Mouse (Mus musculus) embryo, embryonic 11 days (tissue): Measurements from ENCODE around the gene Atl3.

ENCODE experiments used
- DNase-seq: peaks from one replicate; pipeline ENCODE4 v3.0.0-alpha.2; 2015

The Atl3 gene

GRCm38 (mm10) chr19:7502432-7502831 is 8.6 kb downstream of the Atl3 start:
- no peak for DNase-seq

DNA sequence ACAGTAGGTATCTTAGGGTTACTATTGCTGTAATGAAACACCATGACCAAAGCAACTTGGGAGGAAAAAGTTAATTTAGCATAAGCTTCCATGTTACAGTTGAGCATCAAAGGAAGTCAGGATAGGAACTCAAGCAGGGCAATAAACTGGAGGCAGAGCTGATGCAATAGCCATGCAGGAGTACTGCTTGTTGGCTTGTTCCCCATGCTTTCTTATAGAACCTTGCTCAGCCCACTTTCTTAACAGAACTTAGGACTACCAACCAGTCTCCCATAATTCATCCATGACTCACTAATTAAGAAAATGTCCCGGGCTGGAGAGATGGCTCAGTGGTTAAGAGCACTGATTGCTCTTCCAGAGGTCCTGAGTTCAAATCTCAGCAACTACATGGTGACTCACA is 12.5 kb downstream of the Atl3 start:
- DNase-seq: no peak

DNA sequence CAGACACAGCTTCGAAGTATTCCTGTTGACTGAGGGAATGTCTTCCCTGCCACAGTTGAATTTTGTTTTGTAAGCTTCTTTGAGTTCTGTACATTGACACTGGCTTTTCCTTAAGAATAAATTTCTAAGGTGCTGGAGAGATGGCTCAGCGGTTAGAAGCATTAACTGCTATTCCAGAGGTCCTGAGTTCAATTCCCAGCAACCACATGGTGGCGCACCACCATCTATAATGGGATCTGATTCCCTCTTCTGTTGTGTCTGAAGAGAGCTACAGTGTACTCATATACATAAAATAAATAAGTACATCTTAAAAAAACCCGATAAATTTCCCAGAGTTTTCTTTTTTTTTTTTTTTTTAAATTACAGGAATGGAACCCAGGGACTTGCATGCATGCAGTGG is 14.2 kb downstream of the Atl3 start:
- DNase-seq: no peak

DNA sequence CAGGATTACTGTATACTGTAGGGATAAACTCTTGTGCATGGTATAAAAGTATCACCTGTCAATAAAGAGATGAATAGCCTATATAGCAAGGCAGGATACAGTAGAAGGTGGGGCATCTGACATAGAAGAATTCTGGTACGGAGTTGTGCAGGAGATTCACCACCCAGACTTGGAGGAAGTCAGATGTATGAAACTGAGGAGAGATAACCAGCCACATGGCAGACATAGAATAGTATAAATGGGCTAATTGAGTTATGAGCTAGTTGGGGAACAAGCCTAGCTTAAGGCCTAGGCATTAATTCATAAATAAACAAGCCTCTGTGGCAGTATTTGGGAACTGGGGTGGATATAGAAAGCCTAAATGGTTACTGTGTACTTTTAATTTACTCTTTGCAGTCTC is 22.6 kb downstream of the Atl3 start:
- no peak for DNase-seq

- no peak for DNase-seq
Observed at GRCm38 (mm10) chr19:7521619-7522018, 27.8 kb downstream of the Atl3 start.

DNA sequence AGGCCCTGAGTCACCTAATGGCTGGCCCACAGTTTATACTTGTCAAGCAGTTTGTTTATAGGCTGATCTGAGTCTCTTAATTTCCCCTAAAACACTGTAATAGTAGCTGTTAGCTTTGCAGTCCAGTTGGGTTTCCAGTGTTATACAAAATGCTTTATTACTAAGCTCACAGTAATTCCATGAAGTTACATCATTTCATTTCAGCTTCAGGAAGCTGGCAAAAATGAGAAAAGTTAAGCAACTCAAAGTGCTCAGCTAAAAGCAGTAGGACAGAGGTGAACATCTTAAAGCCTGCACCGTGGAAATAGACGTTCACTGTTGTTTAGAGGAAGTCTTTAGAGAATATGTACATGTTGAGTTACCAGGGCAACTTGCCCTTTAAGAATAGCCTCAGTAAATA is 29.0 kb downstream of the Atl3 start:
- DNase-seq: no peak

- DNase-seq: no peak
Observed at GRCm38 (mm10) chr19:7523292-7523691, 29.5 kb downstream of the Atl3 start.

DNA sequence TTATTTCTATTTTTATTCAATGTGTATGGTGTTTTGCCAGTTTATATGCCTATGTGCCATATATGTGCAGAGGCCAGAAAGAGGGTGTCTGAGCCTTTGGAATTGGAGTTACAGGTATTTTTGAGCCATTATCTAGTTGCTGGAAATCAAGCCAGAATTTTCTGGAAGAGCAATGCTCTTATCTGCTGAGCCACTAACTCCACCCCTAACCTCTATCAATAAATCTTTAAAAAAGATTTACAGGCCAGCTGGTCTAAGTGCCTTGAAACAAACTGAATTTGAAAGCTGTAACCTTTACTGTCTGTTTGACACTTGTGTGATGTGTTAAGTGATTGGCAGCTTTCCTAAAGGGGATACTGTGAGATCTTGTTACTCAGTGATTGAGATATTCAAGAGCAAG is 29.9 kb downstream of the Atl3 start:
- DNase-seq: no peak

- DNase-seq: no peak
Observed at GRCm38 (mm10) chr19:7524879-7525278, 31.0 kb downstream of the Atl3 start.

- DNase-seq: peak; percentile 75
Observed at GRCm38 (mm10) chr19:7528639-7529428, 35.0 kb downstream of the Atl3 start.

DNA sequence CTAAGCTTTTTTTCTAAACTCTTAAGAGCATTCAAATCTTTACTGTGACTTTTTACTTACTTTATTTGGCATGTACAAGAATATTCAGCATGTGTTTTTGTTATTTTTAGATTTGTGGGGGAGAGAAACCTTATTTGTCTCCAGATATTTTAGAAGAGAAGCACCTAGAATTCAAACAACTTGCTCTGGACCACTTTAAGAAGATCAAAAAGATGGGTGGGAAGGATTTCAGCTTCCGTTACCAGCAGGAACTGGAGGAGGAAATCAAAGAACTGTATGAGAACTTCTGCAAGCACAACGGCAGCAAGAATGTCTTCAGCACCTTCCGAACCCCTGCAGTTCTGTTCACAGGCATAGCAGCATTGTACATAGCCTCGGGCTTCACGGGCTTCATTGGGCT is 38.1 kb downstream of the Atl3 start:
- no peak for DNase-seq

GRCm38 (mm10) chr19:7533891-7534290 is 40.1 kb downstream of the Atl3 start:
- no peak for DNase-seq

DNA sequence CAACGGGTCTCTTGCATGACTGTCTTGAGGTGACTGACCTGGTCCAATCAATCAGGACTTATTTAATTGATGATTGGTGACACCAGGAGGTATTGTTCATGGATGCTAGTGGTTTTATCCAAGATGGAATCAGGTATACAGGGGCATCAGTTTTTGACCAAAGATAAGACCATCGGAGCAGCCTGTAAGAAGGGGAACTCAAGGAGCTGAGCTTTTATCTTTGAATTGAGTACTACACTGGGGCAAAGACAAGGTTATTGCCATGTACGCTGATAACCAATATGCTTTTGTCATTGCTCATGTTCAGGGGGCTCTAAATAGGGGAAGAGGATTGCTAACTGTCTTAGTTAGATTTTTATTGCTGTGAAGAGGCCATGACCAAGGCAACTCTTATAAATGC is 55.1 kb downstream of the Atl3 start:
- no peak for DNase-seq

DNA sequence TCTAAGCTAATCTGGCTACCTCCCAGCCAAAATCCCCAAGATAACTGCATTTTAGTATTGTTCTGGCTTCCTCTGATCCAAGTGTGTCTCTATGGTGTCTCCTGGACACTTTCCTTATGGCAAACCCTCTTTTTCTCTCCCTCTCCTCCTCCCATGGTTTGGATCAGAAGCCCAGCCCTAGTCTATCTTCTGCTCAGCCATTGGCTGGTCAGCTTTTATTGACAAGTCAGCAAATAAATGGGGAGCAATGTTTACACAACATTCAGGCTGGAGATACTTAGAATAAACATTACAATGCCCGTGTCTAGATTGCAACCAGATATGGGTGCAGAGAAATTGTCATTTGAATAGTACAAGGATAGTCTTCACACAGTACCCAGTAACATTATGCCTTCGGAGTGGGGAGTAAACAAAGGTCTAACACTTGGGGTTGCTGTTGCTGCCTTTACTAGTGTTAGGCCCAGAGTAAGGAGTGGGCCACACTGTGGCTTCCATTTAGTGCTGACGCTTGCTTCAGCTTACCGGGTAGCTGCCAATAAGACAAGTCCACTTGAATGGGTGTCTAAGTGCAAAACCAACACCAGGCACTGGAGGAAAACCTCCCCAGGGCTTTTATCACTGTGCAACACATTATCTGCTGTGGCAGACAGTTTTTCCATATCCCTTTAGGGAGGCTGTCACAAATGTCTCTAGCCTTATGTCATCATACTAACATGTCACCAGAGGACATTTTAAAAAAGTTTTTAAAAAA is 57.9 kb downstream of the Atl3 start:
- no peak for DNase-seq

GRCm38 (mm10) chr19:7552301-7552673 is 58.4 kb downstream of the Atl3 start:
- no peak for DNase-seq

- DNase-seq: no peak
Observed at GRCm38 (mm10) chr19:7553441-7553840, 59.6 kb downstream of the Atl3 start.

DNA sequence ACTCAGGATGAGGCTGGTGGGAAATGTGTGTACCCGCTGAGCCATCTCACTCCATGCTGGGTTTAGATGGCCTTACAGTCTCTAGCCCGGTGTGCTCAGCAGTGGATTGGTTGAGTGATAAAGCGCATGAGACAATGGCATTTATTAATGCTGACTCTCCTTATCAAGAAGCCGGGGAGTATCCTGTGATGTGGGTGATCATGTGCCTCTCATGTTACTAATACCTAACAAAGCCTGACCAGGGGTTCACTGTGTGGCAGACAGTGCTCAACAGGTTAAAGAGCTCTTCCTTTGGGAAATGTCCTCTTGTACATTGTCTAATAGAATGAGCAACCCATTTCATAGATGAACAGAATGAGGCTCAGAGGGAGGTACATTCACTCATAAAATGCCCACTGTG is 61.0 kb downstream of the Atl3 start:
- no peak for DNase-seq

GRCm38 (mm10) chr19:7556641-7557040 is 62.8 kb downstream of the Atl3 start:
- no peak for DNase-seq

DNA sequence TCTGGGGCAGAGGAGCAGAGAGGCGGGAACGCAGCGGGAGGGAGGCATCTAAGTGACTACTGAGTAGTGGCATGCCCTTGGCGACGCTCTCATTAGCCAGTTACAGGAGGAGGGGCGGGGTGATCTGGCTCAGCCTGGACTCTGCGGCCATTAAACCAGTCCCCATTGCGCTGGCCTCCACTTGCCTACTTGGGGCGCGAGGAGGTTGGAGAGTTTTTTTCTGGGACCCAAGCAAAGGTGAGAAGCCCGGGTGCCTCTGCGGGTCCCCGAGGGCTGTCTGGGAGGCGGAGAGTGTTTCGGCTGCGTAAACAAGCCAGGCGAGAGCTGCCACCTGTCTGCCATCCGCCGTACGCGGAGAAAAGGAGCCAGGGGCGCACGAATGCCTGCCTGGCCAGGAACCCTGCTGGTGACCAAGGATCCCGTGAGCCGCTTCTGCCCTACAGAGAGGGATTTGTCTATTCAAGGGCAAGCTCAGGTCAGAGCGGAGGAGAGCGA is 63.5 kb downstream of the Atl3 start, which contains the start of gene Pla2g16:
Gene Pla2g16, plus strand, starts transcription at position 132 of the 495 bp plus-strand sequence.
- peak; percentile 84 for DNase-seq

GRCm38 (mm10) chr19:7557844-7558243 is 64.0 kb downstream of the Atl3 start:
- DNase-seq: no peak

DNA sequence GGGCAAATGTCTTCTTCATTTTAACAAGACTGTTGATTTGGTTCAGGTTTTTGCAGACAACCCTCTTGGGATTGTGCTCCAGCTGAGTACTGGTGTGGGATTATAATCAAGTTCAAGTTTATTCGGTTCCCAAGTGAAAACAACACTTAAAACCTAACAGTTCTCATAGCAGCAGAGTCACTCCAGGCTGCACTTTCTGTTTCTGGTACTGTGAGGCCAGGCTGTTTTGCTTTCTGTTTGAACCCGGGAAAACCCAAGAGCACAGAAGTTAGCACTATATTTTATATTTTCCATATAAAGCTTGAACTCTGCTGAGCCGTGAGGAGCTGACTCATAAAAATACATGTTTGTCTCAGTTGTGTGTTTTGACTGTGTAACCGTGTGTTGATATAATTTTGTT is 64.8 kb downstream of the Atl3 start:
- no peak for DNase-seq

DNA sequence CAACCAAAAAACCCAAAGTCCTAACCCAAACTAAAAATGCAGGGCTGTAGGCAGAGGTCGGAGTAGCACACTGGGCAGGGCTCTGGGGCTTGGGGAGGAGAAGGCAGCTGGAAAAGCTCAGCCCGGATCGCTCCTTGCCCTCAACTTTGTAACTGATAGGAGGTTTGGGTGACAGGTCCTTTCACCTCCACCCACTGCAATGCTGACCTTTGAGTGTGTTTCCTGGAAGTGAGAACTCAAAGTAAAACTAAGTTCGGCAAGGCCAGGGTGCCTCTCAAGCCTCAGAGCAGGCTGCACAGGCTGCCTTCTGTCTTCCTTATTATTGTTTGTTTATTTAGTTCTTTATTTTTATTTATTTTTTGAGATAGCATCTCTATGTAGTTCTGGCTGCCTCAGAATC is 66.1 kb downstream of the Atl3 start:
- DNase-seq: no peak

GRCm38 (mm10) chr19:7561456-7561855 is 67.6 kb downstream of the Atl3 start:
- DNase-seq: no peak

DNA sequence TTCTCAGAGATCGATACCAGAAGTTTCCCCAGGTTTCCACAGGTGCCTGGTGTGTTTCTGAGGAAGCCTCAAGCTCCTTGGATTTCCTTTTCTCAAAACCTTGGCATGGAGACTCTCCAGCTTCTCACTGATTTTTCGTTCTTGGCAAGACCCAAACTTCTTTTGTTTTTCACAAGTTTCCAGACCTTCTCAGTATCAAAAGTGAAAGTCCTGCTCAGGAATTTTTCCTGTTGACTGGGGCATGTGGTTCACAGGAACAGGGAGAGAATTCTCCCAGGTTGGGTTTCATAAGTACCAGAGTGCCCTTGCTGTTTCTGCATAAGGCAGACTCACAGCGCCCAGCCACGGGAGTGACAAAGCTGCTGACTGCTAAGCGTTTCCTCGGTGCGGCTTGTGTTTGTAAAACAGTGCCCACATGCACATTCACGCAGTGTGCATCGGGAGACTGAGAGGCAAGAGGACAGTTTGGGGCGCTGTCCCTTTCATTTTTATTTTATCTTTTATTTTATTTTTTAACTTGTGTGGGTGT is 68.8 kb downstream of the Atl3 start:
- no peak for DNase-seq
